Mouse (Mus musculus) frontal cortex, postnatal 14 days (tissue): ENCODE measurements around the gene Pcx.
A peak's percentile ranks its signal among the peaks of the same experiment; 100 is the strongest.

ENCODE experiments used
- DNase-seq, 2 experiments: peaks; one replicate each; pipeline ENCODE4 v3.0.0; 2022; ENCODE audit warnings: low spot score in 2 of 2

Gene Pcx

DNA sequence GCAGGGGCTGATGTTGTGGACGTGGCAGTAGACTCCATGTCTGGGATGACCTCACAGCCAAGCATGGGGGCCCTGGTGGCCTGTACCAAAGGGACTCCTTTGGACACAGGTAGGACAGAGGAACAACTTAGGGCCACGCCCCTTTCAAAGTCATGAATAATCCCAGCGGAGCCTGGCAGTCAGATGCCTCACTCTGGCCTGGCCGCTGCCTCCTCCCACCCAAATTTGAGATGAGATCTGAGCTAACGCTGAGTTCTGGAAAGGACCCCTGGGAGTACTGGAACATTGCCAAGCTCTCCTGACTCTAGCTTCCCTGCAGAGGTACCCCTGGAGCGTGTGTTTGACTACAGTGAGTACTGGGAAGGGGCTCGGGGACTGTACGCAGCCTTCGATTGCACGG is 109.2 kb downstream of the Pcx start:
- no peak for DNase-seq

DNA sequence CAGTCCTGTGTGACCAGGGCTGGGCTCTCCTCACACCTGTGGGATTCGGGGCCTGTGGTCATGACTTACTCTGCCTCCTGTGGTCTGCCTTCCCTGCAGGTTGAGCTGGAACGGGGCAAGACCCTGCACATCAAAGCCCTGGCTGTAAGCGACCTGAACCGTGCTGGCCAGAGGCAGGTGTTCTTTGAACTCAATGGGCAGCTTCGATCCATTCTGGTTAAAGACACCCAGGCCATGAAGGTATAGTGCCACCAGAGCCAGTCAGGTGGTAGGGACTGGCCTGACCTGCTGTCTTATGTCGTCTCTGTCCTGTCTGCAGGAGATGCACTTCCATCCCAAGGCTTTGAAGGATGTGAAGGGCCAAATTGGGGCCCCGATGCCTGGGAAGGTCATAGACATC is 110.4 kb downstream of the Pcx start:
- no peak for DNase-seq

DNA sequence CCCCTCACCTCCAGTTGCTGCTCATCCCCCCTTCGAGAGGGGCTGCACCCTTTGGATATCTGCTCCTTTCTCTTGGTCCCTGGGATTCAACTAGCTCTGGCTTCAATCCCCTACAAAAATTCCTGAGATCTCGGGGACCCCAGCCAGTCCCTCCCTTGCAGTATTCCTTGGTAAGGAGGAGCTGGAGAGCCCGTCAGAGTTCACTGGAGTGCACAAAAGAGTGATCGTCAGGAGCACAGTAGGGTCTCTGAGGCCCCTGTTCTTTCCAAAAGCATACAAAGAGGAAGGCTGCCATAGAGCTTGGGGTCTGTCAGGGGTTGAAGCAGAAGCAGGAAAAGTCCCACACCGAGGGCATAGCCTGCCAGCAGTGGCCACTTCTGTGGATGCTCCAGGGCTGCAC is 112.5 kb downstream of the Pcx start:
- DNase-seq = no peak

DNA sequence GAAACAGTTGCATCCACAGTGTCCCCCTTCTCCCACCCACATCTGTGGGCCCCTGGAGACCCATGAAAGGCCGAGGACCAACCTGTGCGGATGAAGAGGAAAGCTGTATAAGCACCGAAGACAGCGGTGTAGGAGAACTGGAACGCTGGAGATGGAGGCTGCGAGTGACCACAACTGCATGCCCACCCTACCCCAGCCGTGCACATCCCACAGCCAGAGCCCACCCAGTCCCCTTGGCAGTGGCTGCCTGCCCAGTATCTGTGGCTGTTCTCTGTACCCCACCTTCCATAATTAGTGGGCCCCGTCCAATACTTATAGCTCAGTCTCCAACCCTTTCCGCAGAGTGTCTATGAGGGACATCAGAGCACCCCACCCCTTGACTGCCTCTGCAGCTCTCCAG is 113.1 kb downstream of the Pcx start:
- no peak for DNase-seq

DNA sequence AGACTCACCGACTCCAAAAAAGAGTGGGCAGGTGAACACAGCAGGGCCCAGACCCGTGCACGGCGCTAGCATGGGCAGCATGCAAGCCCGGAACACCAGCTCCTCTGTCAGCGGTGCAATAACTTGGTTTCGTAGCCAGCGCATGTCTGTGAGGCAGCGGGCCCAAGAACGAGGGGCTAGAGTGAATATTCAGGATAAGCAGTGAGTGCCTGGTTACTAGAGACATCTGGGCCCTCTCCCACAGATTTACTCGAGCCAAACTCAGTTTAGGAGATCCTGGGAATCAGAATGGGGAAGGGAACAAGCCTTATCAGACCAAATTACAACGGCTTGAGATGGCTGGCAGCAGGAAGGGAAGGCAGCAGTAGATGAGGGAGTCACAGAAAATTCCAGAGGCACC is 113.7 kb downstream of the Pcx start:
- no peak for DNase-seq

DNA sequence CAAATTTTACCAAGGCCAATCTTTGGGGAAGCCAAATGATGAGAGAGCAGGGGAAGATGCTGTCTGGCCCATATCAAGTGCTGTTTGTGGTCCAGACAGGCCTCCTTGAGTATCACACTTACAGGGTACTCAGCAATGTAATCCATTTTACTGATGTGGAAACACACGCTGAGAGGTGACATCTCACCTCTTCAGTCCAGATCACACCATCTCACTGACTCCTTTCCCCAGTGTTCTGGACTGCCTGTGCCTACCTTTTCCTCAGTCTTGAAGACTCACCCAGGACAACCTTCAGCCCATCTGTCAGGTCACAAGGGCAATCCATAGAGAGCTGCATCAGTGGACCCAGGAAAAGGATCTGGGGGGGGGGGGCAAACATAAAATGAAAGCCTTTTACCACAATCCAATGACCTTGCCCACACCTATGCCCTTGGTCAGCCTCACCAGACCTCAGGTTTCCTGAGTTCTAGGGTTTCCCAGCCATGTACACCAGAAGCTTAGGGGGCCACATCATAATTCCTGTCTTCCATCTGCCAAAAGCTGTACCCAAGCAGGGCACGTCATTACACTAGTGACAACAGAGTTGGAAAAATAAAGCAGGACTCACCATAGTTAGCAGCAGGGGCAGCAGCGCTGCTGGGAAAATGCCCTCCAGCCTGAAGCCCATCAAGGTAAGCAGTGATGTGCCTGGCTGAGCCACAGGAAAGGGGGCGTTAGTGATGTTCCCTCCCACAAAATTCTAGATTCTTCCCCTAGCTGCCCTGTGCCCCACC is 114.3 kb downstream of the Pcx start:
- DNase-seq = no peak

DNA sequence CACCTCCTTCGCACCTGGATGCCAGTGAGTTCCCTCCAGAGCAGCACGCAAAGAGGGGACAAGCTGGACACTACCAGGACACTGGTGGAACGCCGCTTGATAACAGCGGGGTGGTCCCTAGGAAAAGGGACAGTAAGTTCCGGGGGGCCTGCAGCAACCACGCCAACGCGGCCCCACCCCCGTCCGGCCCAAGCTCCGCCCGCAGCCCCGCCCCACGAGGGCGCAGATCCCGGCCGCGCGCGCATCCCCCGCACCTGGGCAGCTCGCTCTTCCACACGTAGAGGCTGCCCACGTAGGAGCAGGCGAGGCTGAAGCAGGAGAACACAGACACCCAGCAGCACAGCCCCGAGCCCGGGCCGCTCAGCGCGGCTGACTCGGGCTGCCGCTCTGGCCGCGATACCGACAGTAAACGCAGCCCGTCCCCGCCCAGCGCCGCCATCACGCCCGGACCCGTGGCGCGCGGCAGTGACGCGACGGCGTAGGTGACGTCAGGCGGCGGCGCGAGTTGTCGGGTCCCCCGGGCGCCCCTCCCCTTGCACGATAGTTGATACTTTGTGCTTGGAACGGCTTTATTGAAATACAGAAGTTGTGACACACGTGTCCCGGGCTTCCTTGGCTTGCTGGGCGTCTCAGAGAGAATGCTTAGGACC is 115.0 kb downstream of the Pcx start, which contains the start of gene Rce1:
TSS of gene Rce1 (minus strand) at position 463 of the 650 bp plus-strand sequence.
- peak; percentile 74 to 88 for DNase-seq

DNA sequence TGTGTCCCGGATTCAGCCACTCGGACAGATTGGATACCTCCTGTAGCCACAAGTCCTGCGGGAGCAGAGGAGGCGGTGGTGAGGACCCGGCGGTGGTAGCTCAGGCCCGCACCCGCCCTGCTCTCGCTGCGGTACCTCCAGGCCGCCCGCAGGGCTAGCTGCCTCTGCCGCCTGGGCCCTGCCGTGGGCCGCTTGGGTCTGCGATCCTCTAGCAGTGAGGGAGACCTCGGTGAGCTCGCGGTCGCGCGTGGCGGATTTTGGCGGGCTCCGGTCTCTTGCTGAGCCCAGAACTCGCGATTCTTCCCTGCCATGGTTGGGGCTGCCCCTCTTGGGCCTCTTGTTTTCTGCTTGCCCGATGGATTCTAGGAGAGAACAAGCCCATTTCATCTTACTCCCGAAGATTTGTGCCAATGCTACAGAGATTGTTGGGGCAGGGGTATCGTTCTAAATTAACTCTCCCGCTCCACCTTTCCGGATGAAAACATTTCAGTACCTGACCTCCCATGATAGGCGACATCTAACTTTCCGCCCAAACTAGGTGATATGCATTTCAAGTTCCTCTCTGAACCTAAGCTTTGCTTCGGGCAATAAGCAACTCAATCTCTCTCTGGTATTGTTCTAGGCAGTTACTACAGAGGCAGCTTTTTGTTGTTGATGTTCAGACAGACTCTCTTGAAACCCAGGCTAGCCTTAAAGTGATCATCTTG is 115.7 kb downstream of the Pcx start:
- DNase-seq = no peak

DNA sequence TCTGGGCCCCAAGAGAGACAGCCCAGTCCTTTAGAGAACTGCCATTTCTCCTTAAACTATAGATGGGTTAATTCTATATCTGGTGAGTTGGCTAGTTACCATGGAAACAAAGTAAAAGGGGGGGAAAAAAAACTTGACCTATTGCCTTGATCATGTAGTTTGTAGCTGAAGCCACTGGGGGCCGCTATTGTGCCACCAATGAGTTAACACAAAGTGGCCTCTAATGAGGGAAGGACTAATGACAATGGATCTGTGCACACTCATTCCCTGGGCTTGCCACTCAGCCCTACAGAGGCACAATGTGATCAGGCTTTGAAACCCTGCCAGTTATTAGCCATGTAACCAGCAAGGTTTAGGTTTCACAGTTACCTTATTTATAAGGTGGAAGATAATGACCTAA is 118.5 kb downstream of the Pcx start:
- peak in 1 of 2 experiments; percentile 60 for DNase-seq

DNA sequence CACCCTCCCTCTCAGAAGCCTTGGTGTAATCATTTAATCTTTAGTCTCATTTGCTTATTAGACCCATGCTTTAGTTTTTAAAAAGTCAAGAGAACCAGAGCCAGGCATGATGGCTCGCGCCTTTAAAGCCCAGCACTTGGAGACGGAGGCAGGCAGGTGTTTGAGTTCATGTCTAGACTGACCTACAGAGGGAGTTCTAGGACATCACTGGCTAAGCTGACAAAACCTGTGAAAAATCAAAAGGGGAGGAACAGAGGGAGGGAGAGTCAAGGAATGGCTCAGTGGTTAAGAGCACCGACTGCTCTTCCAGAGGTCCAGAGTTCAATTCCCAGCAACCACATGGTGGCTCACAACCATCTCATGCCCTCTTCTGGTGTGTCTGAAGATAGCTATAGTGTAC is 125.7 kb downstream of the Pcx start:
- DNase-seq = no peak

DNA sequence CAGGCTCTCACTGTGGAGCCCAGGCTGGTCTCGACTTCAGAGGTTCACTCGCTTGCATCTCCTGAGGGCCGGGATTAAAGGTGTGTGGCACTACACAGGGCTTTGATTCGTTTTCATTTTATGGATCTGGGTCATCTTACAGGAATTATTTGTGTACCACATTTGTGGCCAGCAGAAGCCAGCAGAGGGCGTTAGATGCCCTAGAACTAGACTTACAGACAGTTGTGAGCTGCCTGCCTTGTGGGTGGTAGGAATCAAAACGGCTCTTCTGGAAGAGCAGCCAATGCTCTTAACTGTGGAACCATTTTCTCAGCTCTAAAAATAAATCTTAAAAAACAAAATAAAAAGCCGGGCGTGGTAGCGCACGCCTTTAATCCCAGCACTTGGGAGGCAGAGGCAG is 134.0 kb downstream of the Pcx start:
- DNase-seq = peak in 1 of 2 experiments; percentile 65

DNA sequence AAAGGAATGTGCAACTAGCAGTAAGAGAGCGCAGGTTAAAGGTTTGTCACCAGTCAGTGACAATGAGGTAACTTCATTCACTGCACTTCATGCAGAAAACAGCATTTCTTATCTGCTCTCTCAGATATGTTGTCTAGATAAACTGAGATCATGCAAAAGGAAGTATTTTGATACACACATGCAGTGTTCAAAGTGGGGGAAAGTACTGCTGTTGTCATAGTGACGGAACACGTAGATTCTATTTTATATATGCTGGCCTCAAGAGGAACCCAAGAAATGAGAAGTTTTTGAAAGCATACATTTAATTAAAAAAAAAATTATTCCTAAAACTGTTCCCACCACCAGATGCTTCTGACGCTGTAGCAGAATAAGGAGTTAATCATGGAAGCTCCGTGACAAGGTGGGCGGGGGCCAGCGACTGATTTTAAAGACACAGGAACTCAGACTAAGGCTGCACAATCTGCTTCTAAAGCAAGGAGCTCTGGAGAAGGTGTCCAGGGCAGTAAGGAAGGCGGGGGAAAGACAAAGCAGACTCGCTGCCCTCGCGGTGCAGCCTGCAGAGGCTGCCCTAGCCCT is 136.7 kb downstream of the Pcx start:
- DNase-seq = peak; percentile 63 to 72

DNA sequence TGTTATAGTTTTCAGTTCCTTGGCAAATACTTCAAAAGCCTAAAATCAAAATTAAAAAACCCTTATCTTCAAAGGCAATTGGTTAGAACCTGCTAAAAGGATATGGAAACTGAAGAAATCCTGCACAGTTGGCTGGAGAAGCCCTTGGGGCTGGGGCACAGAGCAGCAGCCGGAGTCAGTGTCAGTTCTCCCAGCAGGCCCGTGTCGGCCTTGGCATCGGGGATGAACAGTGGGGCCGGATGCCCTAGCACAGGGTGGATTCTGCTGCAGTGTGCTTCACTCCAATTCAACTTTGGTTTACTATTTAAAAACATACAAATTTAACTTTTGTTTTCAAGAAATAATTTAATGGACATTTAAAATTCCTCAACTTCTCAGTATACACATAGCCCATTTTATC is 147.9 kb downstream of the Pcx start:
- DNase-seq = no peak

DNA sequence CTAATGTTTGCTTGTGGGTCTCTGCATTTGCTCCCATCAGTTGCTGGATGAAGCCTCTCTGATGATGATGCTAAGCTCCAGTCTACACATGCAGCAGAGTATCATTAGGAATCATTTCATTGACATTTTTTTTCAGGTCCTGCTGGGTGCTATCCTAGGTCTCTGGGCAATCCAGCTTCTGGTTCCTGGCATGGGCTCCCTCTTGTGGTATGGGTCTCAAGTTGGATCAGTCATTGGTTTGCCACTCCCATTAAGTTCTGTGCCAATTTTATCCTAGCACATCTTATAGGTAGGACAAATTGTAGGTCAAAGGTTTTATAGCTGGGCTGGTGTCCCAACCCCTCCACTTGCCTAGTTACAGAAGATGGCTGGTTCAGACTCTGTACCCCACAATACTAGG is 156.5 kb downstream of the Pcx start:
- no peak for DNase-seq

DNA sequence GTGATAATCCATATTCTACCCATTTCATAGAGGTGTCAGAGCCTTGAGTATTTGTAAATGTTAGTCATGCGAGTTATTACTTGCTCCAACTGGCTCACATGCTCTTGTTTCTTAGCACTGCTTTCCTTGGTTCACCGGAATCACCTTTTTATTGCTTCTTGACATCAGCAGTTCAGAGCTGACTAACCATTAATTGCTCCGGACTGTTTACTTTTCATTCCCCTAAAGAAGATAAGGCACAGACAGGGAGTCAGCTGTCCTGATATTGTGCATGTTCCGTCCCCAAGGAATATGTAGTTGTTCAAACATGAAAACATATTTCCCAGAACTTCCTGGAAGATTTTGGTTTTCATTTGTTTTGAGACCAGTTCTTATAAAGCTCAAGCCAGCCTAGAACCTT is 160.5 kb downstream of the Pcx start:
- no peak for DNase-seq
